Mouse (Mus musculus): ENCODE results near the gene Fam49a. TPM values are rescaled to one million over a fixed set of nuclear protein-coding genes. Genes with fewer than 3 reads are reported as not detected.

Gene Fam49a
- 100 to 1,000 TPM; 291 to 314 TPM for total RNA-seq (2023)

GRCm38 (mm10) chr12:12261987-12262971 is at the start of gene Fam49a:
TSS of gene Fam49a (plus strand) at chr12:12262139.

